35 mouse cellular contexts compared by ENCODE assay signal in the genomic region with DNA sequence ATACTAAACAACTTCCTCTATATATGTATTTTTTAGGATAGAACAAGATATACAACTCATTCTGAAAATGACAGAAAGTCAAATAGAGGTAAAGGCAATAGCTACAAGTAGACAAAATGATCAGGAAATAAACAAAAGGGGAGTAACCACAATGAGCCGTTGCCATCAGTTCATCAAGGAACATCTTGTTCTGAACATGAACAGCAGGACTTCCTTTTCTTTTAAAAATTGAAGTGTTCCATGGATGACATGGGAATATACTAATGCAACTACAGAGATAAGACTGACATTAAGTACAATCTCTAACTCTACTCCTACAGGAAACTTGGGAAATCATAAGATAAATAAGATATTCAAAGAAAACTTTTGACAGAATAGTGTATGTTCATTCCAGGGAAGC.
"Had no signal": no experiment of that assay in that cellular context is flagged by ENCODE, and none has a peak within 500 bp of the region (broad histone marks: within the 10 kb centered on the region; RNA-seq: fewer than 3 reads in every experiment).

No protein-coding gene starts in this region.

- H3K4me2 ChIP-seq: heart, embryonic 11.5 days; heart, embryonic 12.5 days; heart, embryonic 13.5 days; heart, embryonic 15.5 days; hindbrain, embryonic 12.5 days; hindbrain, embryonic 13.5 days; hindbrain, embryonic 14.5 days; hindbrain, embryonic 15.5 days; intestine, embryonic 15.5 days; kidney, embryonic 15.5 days had no signal

- DNase-seq: heart, adult 2 months; heart, postnatal 10 days; heart, postnatal 14 days; heart, postnatal 36 days; heart, postnatal 4 days; kidney, adult 11 months; kidney, adult 18-20 months; kidney, adult 2 months; kidney, adult 8-10 months; kidney, adult 9 months; kidney, postnatal 10 days; kidney, postnatal 14 days; kidney, postnatal 25 days; kidney, postnatal 36 days; kidney, postnatal 4 days; layer of hippocampus, adult 9-11 months had no signal

- H3K4me1 ChIP-seq: heart, embryonic 10.5 days; heart, embryonic 12.5 days; heart, embryonic 13.5 days; heart, embryonic 15.5 days; hindbrain, embryonic 10.5 days; hindbrain, embryonic 12.5 days; hindbrain, embryonic 13.5 days; hindbrain, embryonic 15.5 days; intestine, embryonic 15.5 days; kidney, embryonic 15.5 days had no signal

- H3K9me3 ChIP-seq: heart, embryonic 10.5 days; heart, embryonic 12.5 days; heart, embryonic 13.5 days; heart, embryonic 15.5 days; hindbrain, embryonic 10.5 days; hindbrain, embryonic 12.5 days; hindbrain, embryonic 13.5 days; hindbrain, embryonic 15.5 days; intestine, embryonic 15.5 days; kidney, embryonic 15.5 days had no signal

- H3K27ac ChIP-seq: heart, adult 2 months; heart, embryonic 10.5 days; heart, embryonic 13.5 days; heart, embryonic 15.5 days; hindbrain, embryonic 10.5 days; hindbrain, embryonic 12.5 days; hindbrain, embryonic 13.5 days; hindbrain, embryonic 14.5 days; hindbrain, embryonic 15.5 days; hindbrain, postnatal 0 days; intestine, embryonic 15.5 days; kidney, embryonic 15.5 days; kidney, postnatal 0 days; layer of hippocampus, adult 2 months had no signal

- H3K36me3 ChIP-seq: intestine, embryonic 15.5 days had no signal

- H3K27me3 ChIP-seq: heart, embryonic 12.5 days; heart, embryonic 13.5 days; heart, embryonic 15.5 days; hindbrain, embryonic 12.5 days; hindbrain, embryonic 13.5 days; hindbrain, embryonic 15.5 days; intestine, embryonic 15.5 days; kidney, embryonic 15.5 days had no signal

- H3K9ac ChIP-seq: heart, embryonic 12.5 days; heart, embryonic 13.5 days; heart, embryonic 15.5 days; hindbrain, embryonic 12.5 days; hindbrain, embryonic 13.5 days; hindbrain, embryonic 14.5 days; hindbrain, embryonic 15.5 days; intestine, embryonic 15.5 days; kidney, embryonic 15.5 days had no signal

- ATAC-seq: hindbrain, embryonic 16.5 days; hindbrain, postnatal 0 days; inflammation-experienced regulatory T-cells, adult 6 months; intestine, embryonic 15.5 days; intestine, embryonic 16.5 days; intestine, postnatal 0 days had no signal

- H3K4me3 ChIP-seq: heart, adult 2 months; heart, embryonic 10.5 days; heart, embryonic 12.5 days; heart, embryonic 13.5 days; heart, embryonic 15.5 days; hindbrain, embryonic 10.5 days; hindbrain, embryonic 12.5 days; hindbrain, embryonic 13.5 days; hindbrain, embryonic 15.5 days; intestine, embryonic 15.5 days; kidney, embryonic 15.5 days; layer of hippocampus, adult 2 months had no signal
